Mouse (Mus musculus) megakaryocyte, embryonic 14.5 days (primary cell): ENCODE results near the gene Gnat2.

Source experiments
- FLI1 ChIP-seq: IDR thresholded peaks from 2 replicates; pipeline ENCODE4 v1.6.1; 2012; ENCODE audit warnings: low read length, inconsistent platforms, mixed read lengths
- GATA1 ChIP-seq: IDR thresholded peaks from 3 replicates; pipeline ENCODE4 v1.6.1; 2012; ENCODE audit warnings: mixed read lengths, low read length, inconsistent platforms, borderline replicate concordance

GRCm38 (mm10) chr3:108089916-108090315, 2.7 kb upstream of the Gnat2 start:
- TF ChIP-seq GATA1 (no peak), FLI1 (no peak)
